Mouse (Mus musculus) embryonic facial prominence, embryonic 10.5 days (tissue): Measurements from ENCODE around the gene Vamp2. TPM values are rescaled to one million over a fixed set of nuclear protein-coding genes. Genes with fewer than 3 reads are reported as not detected.

Experiments used
- DNase-seq: peaks from one replicate; pipeline ENCODE4 v3.0.0-alpha.2; 2017; ENCODE audit warnings: low spot score
- H3K27ac ChIP-seq: fragments of 300-500 bp; sonication (generic); replicated peaks from 2 replicates; pipeline ENCODE4 v1.5.1; 2016; ENCODE audit warnings: mild to moderate bottlenecking
- H3K27me3 ChIP-seq: fragments of 300-500 bp; sonication (generic); replicated peaks from 2 replicates; pipeline ENCODE4 v1.6.1; 2016; ENCODE audit warnings: low read depth, mild to moderate bottlenecking; ENCODE audit not compliant: poor library complexity, severe bottlenecking
- H3K36me3 ChIP-seq: fragments of 300-500 bp; sonication (generic); replicated peaks from 2 replicates; pipeline ENCODE4 v1.6.1; 2016; ENCODE audit warnings: mild to moderate bottlenecking, moderate library complexity
- H3K4me1 ChIP-seq: fragments of 300-500 bp; sonication (generic); 2 replicates; pipeline ENCODE4 v1.6.1; 2016
- H3K4me3 ChIP-seq: fragments of 300-500 bp; sonication (generic); 2 replicates; pipeline ENCODE4 v1.5.1; 2016; ENCODE audit warnings: mild to moderate bottlenecking, moderate library complexity
- H3K9me3 ChIP-seq: fragments of 300-500 bp; sonication (generic); 2 replicates; pipeline ENCODE4 v1.6.1; 2016; ENCODE audit warnings: mild to moderate bottlenecking
- WGBS: fragments of 180-500 bp; shearing (Covaris S2); methylation state at CpG from one replicate; pipeline ENCODE4 v1.1.7; 2016; 5-methylcytosine and 5-hydroxymethylcytosine counted together
- polyA plus RNA-seq: library from polyadenylated mRNA; unstranded; fragments of >200 nt; fragmentation: Nextera tagmentation; extraction: Ambion mirVana; gene quantifications from 2 replicates; pipeline ENCODE4 v1.2.1, GENCODE M21; 2016

Vamp2 gene
- polyA plus RNA-seq, 1 experiment from 2014 or later: 70.0 TPM

- DNase-seq: no peak
- no peak overlapping the region for H3K27ac ChIP-seq
- peaks cover 55% of the 10 kb centered on the region for H3K4me1 ChIP-seq
- H3K9me3 ChIP-seq: no peaks in the 10 kb centered on the region
- peaks cover 50% of the 10 kb centered on the region for H3K27me3 ChIP-seq
- no peaks in the 10 kb centered on the region for H3K36me3 ChIP-seq
- whole genome bisulfite sequencing: 24% methylated on average over 14 of the region's 14 CpGs
- peak overlapping the region; percentile 74 for H3K4me3 ChIP-seq
These were observed 31.3 kb downstream of the Vamp2 start for GRCm38 (mm10) chr11:69119446-69120155.

- Histone ChIP-seq H3K27ac (peak within 1 kb of the TSS; percentile 21; the same call in 1 of the 2 replicates), H3K9me3 (no peaks in the 10 kb centered on the region), H3K27me3 (peaks cover 42% of the 10 kb centered on the region), H3K36me3 (no peaks in the 10 kb centered on the region), H3K4me1 (peaks cover 57% of the 10 kb centered on the region), H3K4me3 (peak within 1 kb of the TSS; percentile 74)
- DNase-seq: peak; percentile 79
- 2% methylated on average over 27 of the region's 27 CpGs for WGBS
These were observed 32.1 kb downstream of the Vamp2 start, which contains the start of gene Hes7 for GRCm38 (mm10) chr11:69120221-69121000. Hes7 (plus strand) TSS chr11:69120404.

GRCm38 (mm10) chr11:69121001-69121740 lies 32.9 kb downstream of the Vamp2 start:
- Histone ChIP-seq H3K4me3 (peak overlapping the region; percentile 74), H3K4me1 (peaks cover 64% of the 10 kb centered on the region), H3K36me3 (no peaks in the 10 kb centered on the region), H3K9me3 (no peaks in the 10 kb centered on the region), H3K27ac (no peak overlapping the region), H3K27me3 (peaks cover 37% of the 10 kb centered on the region)
- WGBS: 1% methylated on average over 33 of the region's 33 CpGs
- peak; percentile 57 for DNase-seq

- Histone ChIP-seq H3K9me3 (no peaks in the 10 kb centered on the region), H3K4me3 (peak overlapping the region; percentile 74), H3K27ac (peak overlapping the region; percentile 82), H3K36me3 (no peaks in the 10 kb centered on the region), H3K4me1 (peaks cover 69% of the 10 kb centered on the region), H3K27me3 (peaks cover 37% of the 10 kb centered on the region)
- DNase-seq: no peak
- 1% methylated on average over 32 of the region's 32 CpGs for WGBS
These were observed 33.5 kb downstream of the Vamp2 start for GRCm38 (mm10) chr11:69121741-69122335.

- under 1% methylated on average over 66 of the region's 66 CpGs for WGBS
- no peaks in the 10 kb centered on the region for H3K9me3 ChIP-seq
- peak within 1 kb of the TSS; percentile 74 for H3K4me3 ChIP-seq
- peaks cover 39% of the 10 kb centered on the region for H3K27me3 ChIP-seq
- no peaks in the 10 kb centered on the region for H3K36me3 ChIP-seq
- DNase-seq: peak; percentile 94
- H3K4me1 ChIP-seq: peaks cover 67% of the 10 kb centered on the region
- H3K27ac ChIP-seq: peak within 1 kb of the TSS; percentile 82
These were observed 34.2 kb downstream of the Vamp2 start, which contains the start of gene 9130213A22Rik for GRCm38 (mm10) chr11:69122336-69122951. 9130213A22Rik (minus strand) TSS chr11:69122589.

- H3K4me1 ChIP-seq: peaks cover 62% of the 10 kb centered on the region
- H3K4me3 ChIP-seq: peak overlapping the region; percentile 74
- H3K36me3 ChIP-seq: no peaks in the 10 kb centered on the region
- H3K27me3 ChIP-seq: peaks cover 46% of the 10 kb centered on the region
- no peaks in the 10 kb centered on the region for H3K9me3 ChIP-seq
- peak overlapping the region; percentile 82 for H3K27ac ChIP-seq
- under 1% methylated on average over 29 of the region's 29 CpGs for WGBS
- DNase-seq: peak; percentile 94
These were observed 34.9 kb downstream of the Vamp2 start for GRCm38 (mm10) chr11:69123056-69123692.

- peaks cover 60% of the 10 kb centered on the region for H3K4me1 ChIP-seq
- H3K27me3 ChIP-seq: peaks cover 49% of the 10 kb centered on the region
- no peaks in the 10 kb centered on the region for H3K36me3 ChIP-seq
- under 1% methylated on average over 31 of the region's 31 CpGs for WGBS
- peak; percentile 94 for DNase-seq
- peak overlapping the region; percentile 63 for H3K27ac ChIP-seq
- H3K4me3 ChIP-seq: peak overlapping the region; percentile 74
- H3K9me3 ChIP-seq: no peaks in the 10 kb centered on the region
These were observed 35.6 kb downstream of the Vamp2 start for GRCm38 (mm10) chr11:69123693-69124497.

GRCm38 (mm10) chr11:69124498-69124847 lies 36.2 kb downstream of the Vamp2 start:
- Histone ChIP-seq H3K4me1 (peaks cover 54% of the 10 kb centered on the region), H3K27ac (no peak overlapping the region), H3K36me3 (no peaks in the 10 kb centered on the region), H3K9me3 (no peaks in the 10 kb centered on the region), H3K4me3 (peak overlapping the region; percentile 74), H3K27me3 (peaks cover 52% of the 10 kb centered on the region)
- under 1% methylated on average over 3 of the region's 3 CpGs for WGBS
- DNase-seq: peak; percentile 60

- H3K27ac ChIP-seq: peak overlapping the region; percentile 54; the same call in 1 of the 2 replicates
- DNase-seq: peak; percentile 86
- H3K36me3 ChIP-seq: no peaks in the 10 kb centered on the region
- H3K27me3 ChIP-seq: peaks cover 47% of the 10 kb centered on the region
- H3K4me1 ChIP-seq: peaks cover 46% of the 10 kb centered on the region
- WGBS: under 1% methylated on average over 24 of the region's 24 CpGs
- peak overlapping the region; percentile 74 for H3K4me3 ChIP-seq
- H3K9me3 ChIP-seq: no peaks in the 10 kb centered on the region
These were observed 37.0 kb downstream of the Vamp2 start for GRCm38 (mm10) chr11:69125041-69125851.

GRCm38 (mm10) chr11:69125852-69125918 lies 37.4 kb downstream of the Vamp2 start, which contains the start of gene Aloxe3:
Aloxe3 (plus strand) TSS chr11:69125896.
- Histone ChIP-seq H3K9me3 (no peaks in the 10 kb centered on the region), H3K4me3 (peak within 1 kb of the TSS; percentile 74), H3K27me3 (peaks cover 42% of the 10 kb centered on the region), H3K4me1 (peaks cover 42% of the 10 kb centered on the region), H3K36me3 (no peaks in the 10 kb centered on the region), H3K27ac (peak within 1 kb of the TSS; percentile 54; the same call in 1 of the 2 replicates)
- 5% methylated on average over 3 of the region's 3 CpGs for WGBS
- DNase-seq: no peak
